Mouse (Mus musculus) brain, embryonic 14.5 days (tissue): Measurements from ENCODE around the gene Jagn1. TPM values are rescaled to one million over a fixed set of nuclear protein-coding genes. Genes with fewer than 3 reads are reported as not detected.

Experiments
- DNase-seq: peaks from one replicate; pipeline ENCODE4 v3.0.0-alpha.2; 2011; ENCODE audit warnings: low read depth
- CTCF ChIP-seq: fragments of 200-500 bp; IDR thresholded peaks from 2 replicates; pipeline ENCODE4 v1.5.1; 2012; ENCODE audit warnings: inconsistent platforms, mild to moderate bottlenecking, moderate library complexity, borderline replicate concordance; ENCODE audit not compliant: insufficient read depth, insufficient read length; ENCODE audit errors: extremely low read depth
- POLR2A ChIP-seq: fragments of 200-500 bp; IDR thresholded peaks from 2 replicates; pipeline ENCODE4 v1.6.1; 2012; ENCODE audit warnings: mild to moderate bottlenecking, inconsistent platforms, borderline replicate concordance; ENCODE audit not compliant: poor library complexity, insufficient read depth, insufficient read length, severe bottlenecking; ENCODE audit errors: extremely low read depth
- polyA plus RNA-seq: library from polyadenylated mRNA; depleted of rRNA; stranded (reverse); fragments of >200 nt; gene quantifications from 2 replicates; pipeline ENCODE4 v1.2.3, GENCODE M21; 2012

The Jagn1 gene
- polyA plus RNA-seq, 1 experiment, result 60.1 TPM

DNA sequence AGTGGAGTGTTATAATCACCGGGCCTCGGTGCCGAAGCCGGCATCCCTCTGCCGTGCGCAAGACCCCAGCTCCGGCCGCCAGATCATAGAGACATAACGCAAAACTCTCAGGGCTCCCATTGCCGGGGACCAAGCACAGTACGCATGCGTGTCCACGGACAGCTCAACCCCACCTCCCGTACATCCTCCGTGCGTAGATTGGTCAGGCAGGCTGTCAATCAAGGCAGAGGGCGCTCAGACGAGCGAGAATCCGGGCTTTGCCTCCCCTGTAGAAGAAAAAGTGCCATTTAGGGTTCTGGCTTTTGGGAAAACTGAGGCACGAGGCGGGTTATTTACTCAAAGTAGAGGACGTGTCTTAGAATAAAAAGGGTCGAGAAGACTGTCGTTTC is 23.2 kb upstream of the Jagn1 start, which contains the start of gene Rpusd3:
Gene Rpusd3 (minus strand): TSS at position 142 of the 389 bp plus-strand sequence.
- peak; percentile 99 for DNase-seq
- TF ChIP-seq CTCF (no peak), POLR2A (peak; percentile 68; the same call in 1 of the 2 replicates)

DNA sequence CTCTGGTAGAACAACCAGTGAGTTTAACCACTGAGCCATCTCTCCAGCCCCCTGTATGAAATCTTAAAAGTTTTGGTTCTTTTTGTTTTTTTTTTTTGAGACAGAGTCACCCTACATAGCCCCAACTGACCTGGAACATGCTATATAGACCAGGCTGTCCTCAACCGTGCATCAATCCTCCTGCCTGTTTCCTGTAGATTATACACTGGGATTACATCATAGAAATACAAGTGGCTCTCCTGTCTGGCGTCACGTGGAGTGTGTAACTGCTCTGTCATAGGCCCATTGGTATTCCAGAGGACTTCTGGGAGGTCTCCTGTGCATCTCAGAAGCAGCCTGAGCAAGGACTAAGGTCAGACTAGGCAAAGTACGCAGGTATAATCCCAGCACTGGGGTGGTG is 19.4 kb upstream of the Jagn1 start:
- TF ChIP-seq POLR2A, result no peak
- TF ChIP-seq CTCF, result no peak
- no peak for DNase-seq

DNA sequence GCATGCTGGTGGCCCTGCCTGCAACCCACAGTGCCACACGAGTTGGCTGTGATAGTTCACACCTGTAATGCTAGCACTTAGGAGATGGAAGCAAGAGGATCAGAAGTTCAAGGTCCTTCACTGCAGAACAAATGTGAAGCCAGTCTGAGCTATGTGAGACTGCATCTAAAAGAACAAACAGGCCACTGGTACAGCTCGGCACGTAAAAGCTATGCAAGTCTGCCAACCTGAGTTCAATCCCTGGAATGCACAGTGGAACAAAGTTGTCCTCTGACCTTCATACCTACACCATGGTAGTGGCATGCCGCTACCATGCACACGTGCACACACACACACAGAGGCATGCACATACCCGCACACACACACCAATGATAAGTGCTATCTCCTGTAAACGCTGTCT is 18.2 kb upstream of the Jagn1 start:
- TF ChIP-seq CTCF (no peak), POLR2A (no peak)
- no peak for DNase-seq

DNA sequence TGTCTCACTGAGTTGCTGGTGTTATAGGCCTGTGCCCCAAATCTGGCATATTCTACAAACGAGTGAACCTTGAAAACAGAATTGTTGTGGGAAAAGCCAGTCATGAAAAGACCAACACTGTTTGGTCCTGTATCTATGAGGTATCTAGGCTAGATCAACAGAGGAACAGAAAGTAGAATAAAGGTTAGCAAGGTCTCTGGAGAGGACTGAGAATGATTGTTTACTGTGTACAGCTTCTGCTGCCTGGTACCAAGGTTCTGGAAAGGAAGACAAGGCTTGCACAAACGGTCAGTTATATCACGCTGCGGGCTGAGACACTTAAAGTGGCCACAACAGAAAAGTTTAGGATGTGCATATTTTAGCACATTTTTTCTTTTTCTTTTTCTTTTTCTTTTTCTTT is 15.7 kb upstream of the Jagn1 start:
- no peak for DNase-seq
- TF ChIP-seq CTCF, result no peak
- TF ChIP-seq POLR2A, result no peak

DNA sequence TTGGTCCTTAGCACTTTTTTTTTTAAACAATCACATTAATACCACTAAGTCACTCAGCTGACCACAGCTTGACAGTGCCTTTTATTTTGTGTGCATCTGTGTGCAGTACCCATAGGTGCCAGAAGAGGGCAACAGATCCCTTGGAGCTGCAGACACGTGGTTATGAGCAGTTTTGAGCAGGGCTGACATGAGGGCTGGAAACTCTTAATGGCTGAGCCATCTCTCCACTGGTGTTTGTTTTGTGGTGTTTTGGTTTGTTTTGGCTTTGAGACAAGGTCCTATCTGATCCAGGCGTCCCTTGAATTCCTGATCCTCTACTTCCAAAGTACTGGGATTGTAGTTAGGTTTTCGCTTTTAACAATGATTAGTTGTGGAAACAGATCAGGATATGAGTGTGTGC is 15.0 kb upstream of the Jagn1 start:
- TF ChIP-seq POLR2A (no peak), CTCF (peak; percentile 67; the same call in 1 of the 2 replicates)
- DNase-seq, result peak; percentile 22

DNA sequence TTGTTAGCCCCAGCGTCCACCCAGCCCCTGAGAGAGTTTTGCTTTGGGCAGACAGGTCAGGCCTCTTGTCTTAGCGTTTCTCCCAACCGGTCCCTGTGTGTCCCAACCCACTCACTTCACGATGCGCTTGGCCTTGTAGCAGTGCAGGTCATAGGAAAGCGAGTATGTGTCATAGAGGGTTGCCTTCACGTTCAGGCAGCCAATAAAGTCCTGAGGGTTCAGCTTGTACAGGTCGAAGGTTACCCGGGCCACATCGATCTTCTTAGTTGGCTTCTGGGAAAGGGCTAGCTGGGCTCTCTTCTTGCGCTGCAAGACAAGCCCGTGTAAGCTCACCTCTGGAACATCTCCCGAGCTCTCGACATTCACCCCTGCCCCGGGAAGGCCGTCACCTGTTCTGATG is 14.4 kb upstream of the Jagn1 start:
- TF ChIP-seq POLR2A (no peak), CTCF (no peak)
- no peak for DNase-seq

DNA sequence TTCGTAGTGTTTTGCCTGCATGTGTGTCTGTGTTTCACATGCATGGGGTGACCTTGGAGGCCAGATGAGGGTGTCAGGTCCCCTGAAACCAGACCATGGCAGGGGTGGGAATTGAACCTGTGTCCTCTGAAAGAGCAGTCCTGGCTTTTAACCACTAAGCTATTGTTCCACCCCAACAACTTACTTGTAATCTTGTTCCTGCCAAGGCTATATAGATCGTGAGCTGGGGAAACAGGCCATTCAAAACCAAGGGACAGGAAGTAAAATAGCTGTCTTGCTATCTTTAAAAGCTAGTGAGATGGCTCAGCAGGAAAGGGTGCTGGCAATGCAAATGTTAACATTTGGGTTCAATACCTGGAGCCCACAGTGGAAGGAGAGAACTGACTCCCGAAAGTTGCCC is 12.4 kb upstream of the Jagn1 start:
- no peak for DNase-seq

DNA sequence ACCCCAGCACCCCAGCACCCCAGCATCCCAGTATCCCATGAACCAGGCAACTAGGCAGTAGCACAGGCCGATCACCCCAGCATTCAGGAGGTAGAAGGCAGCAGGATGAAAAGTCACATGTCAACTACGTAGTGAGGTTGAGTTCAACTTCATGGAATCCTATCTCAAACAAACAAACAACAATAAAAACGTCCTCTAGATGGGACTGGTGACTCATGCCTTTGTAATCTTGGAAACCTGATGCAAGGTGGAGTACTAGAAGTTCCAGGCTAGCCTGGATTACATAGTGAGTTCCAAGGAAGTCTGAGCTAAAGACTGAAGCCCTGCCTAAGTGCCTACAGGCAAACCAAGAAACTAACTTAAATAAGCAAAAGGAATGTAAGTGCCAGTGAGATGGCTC is 11.5 kb upstream of the Jagn1 start:
- DNase-seq, result no peak
- TF ChIP-seq POLR2A, result no peak
- no peak for TF ChIP-seq CTCF

More for the DNA sequence above, 12.4 kb upstream of the Jagn1 start:
- TF ChIP-seq POLR2A (no peak), CTCF (no peak)

DNA sequence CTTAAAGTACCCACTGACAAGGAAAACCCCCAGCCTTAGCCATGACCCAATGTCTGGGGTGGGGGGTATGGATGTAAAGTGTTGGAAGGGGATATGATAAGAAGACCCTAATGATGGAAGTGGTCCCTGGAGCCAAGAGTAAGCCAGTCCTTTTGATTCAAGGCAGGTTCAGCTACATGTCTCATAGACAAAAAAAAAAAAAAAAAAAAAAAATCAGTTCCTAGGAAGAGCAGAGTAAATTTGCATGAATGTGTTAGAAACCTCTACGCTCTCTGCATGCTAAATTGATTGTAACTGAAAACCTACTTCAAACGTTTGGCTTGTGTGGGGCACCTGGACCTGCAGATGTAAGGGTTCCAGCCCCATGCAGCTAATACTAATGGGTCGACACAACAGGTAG is 10.6 kb upstream of the Jagn1 start:
- TF ChIP-seq POLR2A, result no peak
- no peak for TF ChIP-seq CTCF
- DNase-seq, result no peak

DNA sequence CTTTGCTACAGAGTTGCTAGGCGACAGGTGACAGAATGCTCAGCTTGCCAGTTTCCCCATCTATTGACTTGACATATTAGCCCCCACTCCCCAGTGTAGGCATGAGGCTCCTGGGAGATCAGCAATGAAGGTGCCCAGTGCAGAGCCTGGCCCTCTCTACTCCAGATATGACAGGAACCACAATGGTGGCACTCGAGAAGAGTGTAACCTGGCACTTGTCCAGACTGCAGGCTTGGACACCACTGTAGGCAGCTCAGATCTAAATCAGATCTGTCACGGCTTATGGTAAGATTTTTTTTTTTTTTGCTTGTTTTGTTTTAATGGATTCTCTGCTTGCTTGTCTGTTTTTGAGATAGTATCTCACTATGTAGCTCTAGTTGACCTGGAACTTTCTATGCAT is 8.7 kb upstream of the Jagn1 start:
- no peak for DNase-seq
- no peak for TF ChIP-seq CTCF
- no peak for TF ChIP-seq POLR2A

DNA sequence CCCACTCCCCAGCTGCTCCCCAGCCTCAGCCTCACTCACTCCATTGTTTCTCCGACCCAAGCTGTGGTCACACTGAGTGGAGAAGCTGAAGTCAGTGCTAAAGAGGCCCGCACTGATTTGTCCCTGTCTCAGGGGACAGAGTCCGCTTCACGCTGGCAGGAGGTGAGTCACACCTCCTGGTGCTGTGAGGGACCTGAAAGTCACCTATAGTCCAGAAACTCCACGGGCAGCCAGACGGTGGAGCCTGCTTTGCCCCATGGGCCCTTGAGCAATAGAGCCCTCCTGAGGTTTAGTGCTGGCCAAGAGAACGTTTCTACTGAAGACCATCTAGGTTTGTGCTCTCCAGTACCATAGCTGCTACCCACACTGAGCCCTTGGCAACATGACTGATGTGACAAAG is 7.7 kb upstream of the Jagn1 start:
- no peak for DNase-seq
- TF ChIP-seq CTCF (no peak), POLR2A (no peak)

DNA sequence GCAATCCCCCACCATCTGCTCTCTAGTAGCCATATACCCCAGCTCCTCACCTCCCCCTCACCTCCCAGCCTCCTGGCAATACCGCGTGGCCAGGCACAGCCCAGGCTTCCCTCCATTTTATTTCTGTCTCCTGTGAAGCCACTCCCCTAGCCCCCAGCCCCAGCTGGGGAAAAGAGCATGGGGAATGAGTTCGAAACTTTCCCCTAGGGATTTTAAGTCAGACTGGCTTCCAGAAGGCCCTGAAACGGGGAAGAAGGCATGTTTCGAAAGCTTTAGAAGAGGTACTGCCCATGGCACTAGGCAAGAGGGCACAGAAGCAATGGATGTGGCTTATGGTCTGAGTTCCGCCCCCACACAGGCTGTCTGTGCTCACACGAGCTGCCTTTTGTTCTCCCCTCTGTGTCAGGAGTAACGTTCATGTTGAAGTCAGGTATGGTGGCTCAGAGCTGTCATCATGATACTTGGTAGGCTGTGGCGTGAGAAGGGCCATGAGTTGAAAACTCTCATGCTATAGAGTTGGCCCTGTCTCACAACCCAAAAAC is 6.6 kb upstream of the Jagn1 start, which contains the start of gene Cidec:
Gene Cidec (minus strand): TSS at position 97 of the 542 bp plus-strand sequence.
- no peak for DNase-seq
- TF ChIP-seq CTCF, result no peak
- TF ChIP-seq POLR2A, result no peak

DNA sequence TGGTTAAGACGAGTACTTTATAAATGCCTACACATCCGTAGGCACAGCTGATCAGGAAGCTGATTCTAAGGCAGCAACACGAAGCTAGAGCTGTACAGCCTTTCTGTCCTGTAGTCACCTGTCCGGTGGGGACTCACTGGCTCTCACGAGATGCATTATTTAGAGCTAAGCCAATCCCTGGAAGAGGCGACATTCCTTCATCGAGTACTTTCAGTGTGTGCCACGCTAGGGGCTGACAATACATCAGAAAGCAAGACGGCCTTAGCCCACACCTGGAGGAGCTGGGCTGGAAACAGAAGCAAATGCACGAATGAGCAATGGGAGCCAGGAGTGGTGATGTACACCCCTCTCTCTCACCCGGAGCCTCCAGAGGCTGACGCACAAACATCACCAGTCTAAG is 5.2 kb upstream of the Jagn1 start:
- DNase-seq, result no peak
- TF ChIP-seq CTCF (no peak), POLR2A (no peak)
